Mouse (Mus musculus) liver, postnatal 0 days (tissue): ENCODE measurements around the gene Umodl1. TPM values are rescaled to one million over a fixed set of nuclear protein-coding genes. Genes with fewer than 3 reads are reported as not detected.

Source experiments
- ATAC-seq: fragments of 200-750 bp; cut with Nextera tagmentation; 2 replicates; pipeline ENCODE4 v1.8.0; 2017; ENCODE audit warnings: mild to moderate bottlenecking, moderate library complexity
- DNase-seq: peaks from one replicate; pipeline ENCODE4 v3.0.0-alpha.2; 2016
- H3K27ac ChIP-seq: fragments of 300-500 bp; sonication (generic); 2 replicates; pipeline ENCODE4 v1.5.1; 2014; ENCODE audit warnings: antibody characterized with exemption, moderate library complexity, mild to moderate bottlenecking, low read depth
- H3K27me3 ChIP-seq: fragments of 300-500 bp; sonication (generic); 2 replicates; pipeline ENCODE4 v1.6.1; 2014; ENCODE audit warnings: low read length, control low read depth, mixed read lengths; ENCODE audit not compliant: insufficient read depth
- H3K36me3 ChIP-seq: fragments of 300-500 bp; sonication (generic); replicated peaks from 2 replicates; pipeline ENCODE4 v1.6.1; 2014; ENCODE audit warnings: mild to moderate bottlenecking, control low read depth, low read length, moderate library complexity, mixed read lengths; ENCODE audit not compliant: insufficient read depth
- H3K4me1 ChIP-seq: fragments of 300-500 bp; sonication (generic); 2 replicates; pipeline ENCODE4 v1.6.1; 2014; ENCODE audit warnings: antibody characterized with exemption, mild to moderate bottlenecking, control low read depth; ENCODE audit not compliant: insufficient read depth
- H3K4me2 ChIP-seq: fragments of 300-500 bp; sonication (generic); 2 replicates; pipeline ENCODE4 v1.6.1; 2014; ENCODE audit warnings: low read depth, mild to moderate bottlenecking, low read length, moderate library complexity, mixed read lengths
- H3K4me3 ChIP-seq: fragments of 300-500 bp; sonication (generic); 2 replicates; pipeline ENCODE4 v1.5.1; 2014; ENCODE audit warnings: low read depth, low read length
- H3K9ac ChIP-seq: fragments of 300-500 bp; sonication (generic); replicated peaks from 2 replicates; pipeline ENCODE4 v1.6.1; 2014; ENCODE audit warnings: mild to moderate bottlenecking, moderate library complexity
- H3K9me3 ChIP-seq: fragments of 300-500 bp; sonication (generic); 2 replicates; pipeline ENCODE4 v1.6.1; 2016; ENCODE audit warnings: mild to moderate bottlenecking, control low read depth, low read length, mixed read lengths
- CTCF ChIP-seq: sonication (generic); IDR thresholded peaks from 2 replicates; pipeline ENCODE4 v1.5.1; 2016; ENCODE audit warnings: antibody characterized with exemption, low read depth
- EP300 ChIP-seq: IDR thresholded peaks from 2 replicates; pipeline ENCODE4 v1.6.1; 2016; ENCODE audit warnings: antibody characterized with exemption, low read depth, mild to moderate bottlenecking
- WGBS: fragments of 180-500 bp; shearing (Covaris S2); extraction: QIAGEN DNeasy Blood & Tissue Kit; methylation state at CpG from one replicate; pipeline ENCODE4 v1.1.7; 2014; ENCODE audit not compliant: insufficient replicate concordance; 5-methylcytosine and 5-hydroxymethylcytosine counted together
- polyA plus RNA-seq: library from polyadenylated mRNA; unstranded; fragments of >200 nt; fragmentation: Nextera tagmentation; extraction: Ambion mirVana; gene quantifications from 2 replicates; pipeline ENCODE4 v1.2.1, GENCODE M21; 2015

Gene Umodl1
- polyA plus RNA-seq, 1 experiment from 2014 or later, result 0.05 TPM

- no peak overlapping the region for H3K27ac ChIP-seq
- TF ChIP-seq CTCF, result no peak
- no peak for TF ChIP-seq EP300
- no peaks in the 10 kb centered on the region for H3K9me3 ChIP-seq
- no peak overlapping the region for H3K9ac ChIP-seq
- no peaks in the 10 kb centered on the region for H3K36me3 ChIP-seq
- H3K4me1 ChIP-seq, result 0 out of 2 replicates have a peak, but pooled peaks cover 4% of the 10 kb centered on the region
- no peaks in the 10 kb centered on the region for H3K27me3 ChIP-seq
- H3K4me3 ChIP-seq, result no peak overlapping the region
- H3K4me2 ChIP-seq, result no peak overlapping the region
- no peak for DNase-seq
- ATAC-seq, result no peak
- 78% methylated on average over 8 of the region's 8 CpGs for WGBS
Measured at GRCm38 (mm10) chr17:31021276-31021675, 66.8 kb downstream of the Umodl1 start.

GRCm38 (mm10) chr17:31024125-31024781 is 69.8 kb downstream of the Umodl1 start:
- no peak overlapping the region for H3K4me3 ChIP-seq
- no peak overlapping the region for H3K9ac ChIP-seq
- DNase-seq, result no peak
- H3K4me1 ChIP-seq, result 0 out of 2 replicates have a peak, but pooled peaks cover 6% of the 10 kb centered on the region
- H3K4me2 ChIP-seq, result no peak overlapping the region
- TF ChIP-seq EP300, result no peak
- no peak for TF ChIP-seq CTCF
- no peak overlapping the region for H3K27ac ChIP-seq
- no peak for ATAC-seq
- no peaks in the 10 kb centered on the region for H3K36me3 ChIP-seq
- WGBS, result 46% methylated on average over 7 of the region's 7 CpGs
- no peaks in the 10 kb centered on the region for H3K9me3 ChIP-seq
- H3K27me3 ChIP-seq, result no peaks in the 10 kb centered on the region

GRCm38 (mm10) chr17:31024782-31025125 is 70.3 kb downstream of the Umodl1 start:
- WGBS, result 68% methylated on average over 5 of the region's 5 CpGs
- 0 out of 2 replicates have a peak, but pooled peaks cover 6% of the 10 kb centered on the region for H3K4me1 ChIP-seq
- H3K27ac ChIP-seq, result no peak overlapping the region
- H3K4me3 ChIP-seq, result no peak overlapping the region
- H3K4me2 ChIP-seq, result no peak overlapping the region
- TF ChIP-seq EP300 (no peak), CTCF (no peak)
- no peaks in the 10 kb centered on the region for H3K9me3 ChIP-seq
- ATAC-seq (no peak), DNase-seq (no peak)
- H3K36me3 ChIP-seq, result no peaks in the 10 kb centered on the region
- no peak overlapping the region for H3K9ac ChIP-seq
- no peaks in the 10 kb centered on the region for H3K27me3 ChIP-seq

GRCm38 (mm10) chr17:31026986-31027385 is 72.5 kb downstream of the Umodl1 start:
- H3K27ac ChIP-seq, result no peak overlapping the region
- H3K9me3 ChIP-seq, result 0 out of 2 replicates have a peak, but pooled peaks cover 5% of the 10 kb centered on the region
- no peak for ATAC-seq
- no peaks in the 10 kb centered on the region for H3K27me3 ChIP-seq
- 0 out of 2 replicates have a peak, but pooled peaks cover 9% of the 10 kb centered on the region for H3K4me1 ChIP-seq
- no peak overlapping the region for H3K4me3 ChIP-seq
- WGBS, result 81% methylated on average over 6 of the region's 6 CpGs
- DNase-seq, result no peak
- no peak for TF ChIP-seq EP300
- no peak for TF ChIP-seq CTCF
- no peaks in the 10 kb centered on the region for H3K36me3 ChIP-seq
- H3K9ac ChIP-seq, result no peak overlapping the region
- H3K4me2 ChIP-seq, result no peak overlapping the region

GRCm38 (mm10) chr17:31027723-31028122 is 73.3 kb downstream of the Umodl1 start:
- 84% methylated on average over 6 of the region's 6 CpGs for WGBS
- Histone ChIP-seq H3K36me3 (no peaks in the 10 kb centered on the region), H3K9me3 (0 out of 2 replicates have a peak, but pooled peaks cover 7% of the 10 kb centered on the region), H3K4me2 (no peak overlapping the region), H3K4me1 (0 out of 2 replicates have a peak, but pooled peaks cover 9% of the 10 kb centered on the region), H3K27ac (no peak overlapping the region), H3K4me3 (no peak overlapping the region), H3K9ac (no peak overlapping the region), H3K27me3 (no peaks in the 10 kb centered on the region)
- TF ChIP-seq CTCF, result no peak
- no peak for TF ChIP-seq EP300
- DNase-seq (no peak), ATAC-seq (no peak)

- H3K4me1 ChIP-seq, result peaks cover 17% of the 10 kb centered on the region
- TF ChIP-seq CTCF, result no peak
- TF ChIP-seq EP300, result no peak
- H3K4me3 ChIP-seq, result no peak overlapping the region
- H3K36me3 ChIP-seq, result no peaks in the 10 kb centered on the region
- H3K9ac ChIP-seq, result no peak overlapping the region
- WGBS, result 70% methylated on average over 9 of the region's 9 CpGs
- ATAC-seq (no peak), DNase-seq (no peak)
- no peaks in the 10 kb centered on the region for H3K27me3 ChIP-seq
- 0 out of 2 replicates have a peak, but pooled peaks cover 7% of the 10 kb centered on the region for H3K9me3 ChIP-seq
- H3K27ac ChIP-seq, result no peak overlapping the region
- H3K4me2 ChIP-seq, result no peak overlapping the region
Measured at GRCm38 (mm10) chr17:31028821-31029370, 74.5 kb downstream of the Umodl1 start.
